Mouse (Mus musculus): Measurements from ENCODE around the gene Fn1.
A peak's percentile ranks its signal among the peaks of the same experiment; 100 is the strongest.

The Fn1 gene

DNA sequence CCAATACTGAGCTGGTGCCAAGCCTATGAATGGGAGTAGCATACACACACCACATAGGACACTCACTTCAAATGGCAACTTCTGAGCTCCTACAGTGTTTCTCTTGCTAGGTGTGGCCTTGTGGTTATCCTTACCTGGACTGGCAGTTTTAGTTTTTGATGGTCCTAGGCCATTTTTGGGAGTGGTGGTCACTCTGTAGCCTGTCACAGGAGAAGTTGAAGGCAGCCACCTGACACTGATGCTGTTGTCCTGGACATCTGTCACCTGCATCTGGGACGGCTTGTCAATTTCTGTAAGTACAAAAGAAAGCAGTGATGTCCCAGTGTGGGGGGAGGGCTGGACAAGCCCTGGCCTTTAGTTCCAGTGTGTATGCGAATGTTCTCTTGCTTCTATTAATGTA lies 47.2 kb downstream of the Fn1 start:
- DNase-seq (ENCODE audit: low read depth, low spot score), result no peak

DNA sequence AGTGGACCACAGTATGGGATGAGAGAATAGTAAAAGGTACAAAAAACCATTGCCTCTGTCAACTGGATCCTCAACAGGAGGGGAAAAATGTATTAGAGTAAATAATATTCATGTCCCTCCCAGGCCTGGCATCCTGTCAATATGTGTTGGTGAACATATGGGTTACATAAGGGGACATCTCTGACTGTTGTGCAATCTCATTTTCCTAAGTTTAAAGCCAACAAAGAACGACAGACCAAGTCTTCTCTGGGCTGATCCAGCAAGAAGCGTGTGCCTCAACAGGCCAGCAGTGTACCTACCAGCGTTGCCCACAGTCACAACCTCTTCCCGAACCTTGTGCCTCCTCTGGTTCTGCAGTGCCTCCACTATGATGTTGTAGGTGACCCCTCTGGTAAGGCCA lies 57.6 kb downstream of the Fn1 start:
- no peak for DNase-seq (ENCODE audit: low read depth, low spot score)

DNA sequence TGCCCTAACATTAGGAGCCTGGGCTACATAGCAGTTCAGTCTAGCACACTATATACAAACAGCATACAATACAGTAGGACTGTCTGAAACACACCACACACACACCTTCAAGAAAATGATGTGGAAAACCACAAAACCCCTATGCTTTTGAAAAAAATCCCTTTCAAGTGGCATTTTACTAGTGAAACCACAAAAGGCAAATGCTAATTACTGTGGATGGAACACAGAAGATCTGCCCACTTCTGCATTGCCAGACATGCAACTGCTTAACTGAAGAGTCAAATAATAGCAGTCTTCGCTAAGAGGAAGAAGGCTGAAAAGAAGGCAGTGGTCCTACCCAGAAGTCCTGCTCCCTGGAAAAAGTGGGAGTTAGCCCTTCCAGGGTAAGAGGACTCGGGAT lies 58.7 kb downstream of the Fn1 start:
- no peak for DNase-seq (ENCODE audit: low read depth, low spot score)

DNA sequence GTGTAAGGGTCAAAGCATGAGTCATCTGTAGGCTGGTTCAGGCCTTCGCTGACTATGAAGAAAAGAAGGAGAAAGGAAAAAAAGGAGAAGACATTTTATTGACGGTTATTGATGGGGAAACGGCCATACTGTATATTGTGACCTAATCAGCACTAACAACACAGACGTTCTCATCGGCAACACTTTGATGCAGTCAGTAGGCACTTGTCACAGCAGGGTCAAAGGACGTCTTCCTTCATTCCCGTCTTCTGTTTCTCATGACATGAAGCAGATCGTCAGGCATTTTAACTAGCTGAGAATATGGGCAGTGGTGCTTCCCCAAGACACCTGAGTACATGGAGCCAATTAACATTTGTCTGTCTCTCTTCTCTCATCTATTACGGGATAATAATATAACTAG lies 59.8 kb downstream of the Fn1 start:
- DNase-seq (ENCODE audit: low read depth, low spot score), result no peak

DNA sequence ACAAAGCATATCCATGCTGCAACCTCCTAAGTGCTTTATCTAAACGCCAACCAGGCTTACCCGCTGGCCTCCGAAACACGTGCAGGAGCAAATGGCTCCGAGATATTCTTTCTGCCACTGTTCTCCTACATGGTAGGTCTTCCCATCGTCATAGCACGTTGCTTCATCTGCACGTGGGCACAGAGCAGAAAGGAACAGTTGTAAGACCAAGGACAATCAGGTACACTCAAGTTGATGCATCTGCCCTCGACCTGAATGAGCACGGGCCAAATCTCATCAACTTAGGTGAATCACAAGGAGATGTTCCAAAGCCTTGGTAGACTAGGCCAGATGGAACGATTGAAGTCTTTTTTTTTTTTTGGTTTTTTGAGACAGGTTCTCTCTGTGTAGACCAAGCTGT lies 63.0 kb downstream of the Fn1 start:
- no peak for DNase-seq (ENCODE audit: low read depth, low spot score)

DNA sequence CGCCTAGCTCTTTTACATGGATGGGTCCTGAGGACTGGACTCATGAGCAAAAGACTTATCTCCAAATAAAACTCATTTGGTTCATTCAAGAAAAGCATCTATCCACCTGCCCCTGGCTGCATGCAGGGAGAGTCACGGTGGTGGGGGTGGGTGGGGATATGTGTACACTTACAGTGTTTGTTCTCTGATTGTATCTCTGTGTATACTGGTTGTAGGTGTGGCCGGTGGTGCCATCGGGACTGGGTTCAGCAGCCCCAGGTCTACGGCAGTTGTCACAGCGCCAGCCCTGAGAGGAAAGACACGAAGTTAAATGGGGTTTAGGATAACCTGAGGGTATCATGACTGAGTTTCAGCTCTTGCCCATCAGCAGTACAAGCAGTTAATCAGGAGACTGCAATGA lies 66.3 kb downstream of the Fn1 start:
- no peak for DNase-seq (ENCODE audit: low read depth, low spot score)

DNA sequence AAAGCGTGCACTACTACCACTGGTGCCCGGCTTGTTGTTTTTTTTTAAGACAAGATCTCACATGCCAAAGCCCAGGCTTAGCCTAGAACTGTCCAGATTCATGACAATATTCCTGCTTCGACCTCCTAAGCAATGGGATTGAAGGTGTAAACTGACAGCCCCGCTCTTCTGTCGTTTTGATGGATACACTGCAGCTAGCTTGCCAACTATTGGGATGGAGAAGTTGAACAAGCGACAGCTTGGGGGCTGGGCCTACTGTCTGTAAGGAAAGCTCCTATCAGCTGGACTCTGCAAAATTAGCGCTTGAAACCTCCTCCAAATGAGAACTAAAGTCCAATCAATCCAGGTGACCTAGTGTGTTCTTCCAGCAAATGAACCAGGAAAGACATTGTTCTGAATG lies 69.1 kb downstream of the Fn1 start:
- DNase-seq (ENCODE audit: low read depth, low spot score), result no peak

DNA sequence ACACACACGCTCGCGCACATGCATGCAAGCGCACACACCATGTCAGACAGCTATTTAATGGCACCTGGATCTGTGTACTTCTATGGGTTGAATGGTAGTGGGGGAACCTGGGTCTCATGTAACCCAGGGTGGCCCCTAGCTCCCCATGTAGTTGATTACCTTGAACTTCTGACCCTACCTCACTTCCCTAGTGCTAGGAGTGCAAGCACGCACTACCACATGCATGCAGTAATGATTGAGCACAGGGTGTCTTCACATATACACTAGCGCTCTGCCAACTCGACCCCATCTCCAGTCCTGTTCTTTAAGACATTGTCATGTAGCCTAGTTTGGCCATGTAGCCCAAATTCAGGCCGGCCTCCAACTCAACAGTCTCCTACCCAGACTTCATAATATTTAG lies 69.7 kb downstream of the Fn1 start:
- DNase-seq (ENCODE audit: low read depth, low spot score), result no peak

DNA sequence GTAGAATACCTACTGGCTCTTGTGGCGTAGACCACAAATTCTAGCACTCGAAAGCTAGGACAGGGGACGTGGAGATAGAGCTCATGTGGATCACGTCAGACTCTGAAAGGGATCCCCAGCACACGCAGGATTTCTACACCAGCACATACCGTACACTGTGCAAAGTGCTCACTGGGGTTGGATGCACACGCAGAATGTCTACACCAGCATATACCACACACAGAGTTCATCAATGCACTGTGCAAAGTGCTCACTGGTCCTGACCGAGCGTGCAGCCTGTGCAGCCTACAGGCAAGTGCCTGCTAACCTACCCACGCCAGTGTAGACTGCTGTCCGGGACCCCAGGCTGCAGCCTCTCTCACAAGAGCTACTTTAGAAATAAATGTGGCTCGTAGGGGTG lies 72.6 kb downstream of the Fn1 start:
- no peak for DNase-seq (ENCODE audit: low read depth, low spot score)

DNA sequence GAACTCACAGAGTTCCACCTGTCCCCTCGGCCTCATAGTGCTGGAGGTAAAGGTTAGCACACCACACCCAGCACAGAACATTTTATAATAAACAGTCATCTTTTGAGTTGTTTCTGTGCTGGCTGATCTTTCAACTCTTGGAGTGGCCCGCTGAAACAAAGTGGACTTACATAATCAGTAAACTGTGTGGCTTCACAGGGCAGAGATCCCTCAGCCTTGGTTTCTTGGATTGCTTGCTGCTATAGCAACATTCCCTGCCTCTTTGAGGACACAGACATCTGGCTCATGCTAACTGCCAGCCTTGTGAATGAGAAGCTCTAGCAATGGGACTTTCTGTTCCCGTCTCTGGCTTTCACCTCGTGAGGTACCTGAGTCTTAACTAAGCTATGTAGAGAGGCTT lies 73.5 kb downstream of the Fn1 start:
- DNase-seq (ENCODE audit: low read depth, low spot score), result no peak

DNA sequence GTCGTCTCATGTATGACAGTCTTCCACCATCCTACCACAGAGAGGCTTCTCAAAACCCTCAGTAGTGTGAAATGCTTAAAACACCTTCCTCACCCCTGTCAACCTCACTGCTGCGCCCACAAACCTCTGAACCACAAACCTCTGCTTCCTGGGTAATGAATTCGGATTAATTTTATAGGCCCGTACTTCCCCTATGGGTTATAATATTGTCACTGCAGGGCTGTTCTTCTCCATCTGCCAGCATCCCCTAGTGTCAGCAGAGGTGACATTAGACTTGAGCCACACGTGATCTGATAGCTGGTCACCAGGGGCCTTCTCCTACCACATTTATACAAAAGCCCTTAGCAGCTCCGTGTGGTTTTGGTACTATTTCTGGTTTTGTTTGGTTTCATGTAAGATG lies 76.2 kb downstream of the Fn1 start:
- no peak for DNase-seq (ENCODE audit: low read depth, low spot score)

DNA sequence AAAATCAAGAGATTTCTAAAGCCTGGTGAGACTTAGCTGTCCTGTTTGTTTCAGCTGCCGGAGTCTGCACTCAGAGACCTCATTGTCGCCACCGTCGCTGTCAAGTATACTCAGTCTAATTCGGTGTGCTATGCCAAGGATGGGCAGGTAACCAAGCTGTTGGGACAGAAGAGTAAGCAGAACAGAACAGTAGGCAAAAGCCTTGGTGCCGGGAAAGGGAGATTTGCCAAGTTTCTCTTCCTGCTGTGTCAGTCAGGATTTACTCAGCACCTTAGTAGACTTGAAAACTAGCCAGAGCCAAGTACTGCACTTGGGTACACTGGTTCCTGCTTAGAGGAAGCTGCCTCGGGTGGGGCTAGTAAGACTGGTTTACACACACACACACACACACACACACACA lies 77.0 kb downstream of the Fn1 start:
- no peak for DNase-seq (ENCODE audit: low read depth, low spot score)

DNA sequence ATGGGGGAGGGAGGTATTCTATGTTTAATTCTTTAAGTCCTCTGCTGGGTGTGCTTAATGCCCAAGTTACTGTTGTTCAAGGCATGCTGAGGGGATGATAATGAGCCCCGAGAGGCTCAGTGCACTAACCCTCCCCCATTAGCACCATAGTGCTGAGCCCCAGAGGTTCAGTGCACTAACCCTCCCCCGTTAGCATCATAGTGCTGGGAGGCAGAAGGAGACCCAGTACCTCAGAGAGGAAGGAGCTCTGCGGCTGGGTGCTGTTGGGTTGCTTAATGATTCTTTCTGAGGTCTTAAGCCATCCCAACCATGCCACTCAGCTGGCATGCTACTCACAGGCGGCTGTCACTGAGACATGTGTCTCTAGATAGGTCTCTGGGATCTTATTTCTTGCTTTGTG lies 82.9 kb downstream of the Fn1 start:
- DNase-seq (ENCODE audit: low read depth, low spot score), result no peak

DNA sequence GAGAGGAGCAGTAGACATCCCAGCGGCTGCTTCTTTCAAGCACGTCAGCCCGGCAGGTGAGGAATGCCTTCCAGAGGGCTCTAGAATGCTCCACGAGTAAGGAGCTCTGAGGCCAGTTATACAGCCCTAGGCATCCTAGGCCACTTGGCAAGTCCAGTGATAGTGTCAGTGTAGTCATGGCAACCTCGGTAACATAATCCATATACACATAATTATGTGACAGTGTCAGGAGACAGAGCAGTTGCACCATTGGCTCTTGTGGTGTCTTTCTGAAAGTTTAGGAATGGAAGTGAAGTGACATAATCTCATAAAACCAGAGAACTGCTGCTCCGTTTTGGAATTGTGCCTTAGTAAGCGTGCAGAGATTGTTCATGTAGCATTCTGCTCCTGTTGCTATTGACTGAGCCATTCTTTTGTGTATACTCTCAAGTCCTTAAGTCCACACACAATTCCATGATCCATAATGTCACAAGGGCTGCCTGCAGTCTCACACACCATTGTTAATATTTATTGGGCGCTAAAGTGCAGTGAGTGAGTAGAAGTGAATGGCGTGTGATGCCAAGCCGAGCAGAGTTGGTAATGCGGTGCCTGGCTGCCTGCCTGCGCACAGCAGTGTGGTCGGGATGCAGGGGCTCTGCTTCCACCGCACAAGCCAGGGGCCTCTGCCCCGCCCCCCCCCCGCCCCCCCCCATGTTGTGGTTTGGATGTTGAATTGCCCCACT lies 85.0 kb downstream of the Fn1 start:
- DNase-seq (ENCODE audit: low read depth, low spot score), result no peak

DNA sequence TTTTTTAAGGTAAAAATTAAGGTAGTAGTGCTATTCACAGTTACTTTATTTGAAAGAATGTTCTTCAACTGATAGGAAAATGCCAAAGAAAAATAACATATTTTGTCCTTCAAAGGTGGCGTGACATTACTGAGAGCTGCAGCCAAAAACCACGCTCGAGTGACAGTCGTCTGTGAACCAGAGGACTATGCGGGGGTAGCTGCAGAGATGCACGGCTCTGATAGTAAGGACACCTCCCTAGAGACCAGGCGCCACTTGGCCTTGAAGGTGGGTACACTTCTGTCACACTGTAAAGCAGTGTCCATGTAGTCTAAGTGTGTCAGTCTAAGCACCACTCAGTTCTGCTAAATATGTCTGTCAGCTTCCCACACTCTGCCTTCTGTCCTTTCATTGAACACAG lies 88.7 kb downstream of the Fn1 start:
- DNase-seq (ENCODE audit: low read depth, low spot score), result no peak

DNA sequence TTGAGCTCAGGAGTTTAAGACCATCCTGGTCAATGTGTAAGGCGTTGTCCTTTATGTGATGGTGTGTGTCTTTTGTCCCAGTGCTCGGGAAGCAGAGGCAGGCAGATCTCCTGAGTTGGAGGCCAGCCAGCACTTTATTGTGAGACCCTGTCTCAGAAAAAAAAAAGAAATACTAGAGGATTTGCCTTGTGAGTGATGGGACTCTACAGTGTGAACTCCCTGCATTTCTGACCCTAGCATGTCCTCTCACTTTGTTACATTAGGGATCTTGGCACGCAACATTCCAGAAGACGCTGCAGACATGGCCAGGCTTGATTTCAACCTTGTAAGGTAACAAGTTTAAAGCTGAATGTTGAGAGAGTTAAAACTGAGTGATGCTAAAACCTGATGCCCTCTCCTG lies 92.4 kb downstream of the Fn1 start:
- no peak for DNase-seq (ENCODE audit: low read depth, low spot score)

DNA sequence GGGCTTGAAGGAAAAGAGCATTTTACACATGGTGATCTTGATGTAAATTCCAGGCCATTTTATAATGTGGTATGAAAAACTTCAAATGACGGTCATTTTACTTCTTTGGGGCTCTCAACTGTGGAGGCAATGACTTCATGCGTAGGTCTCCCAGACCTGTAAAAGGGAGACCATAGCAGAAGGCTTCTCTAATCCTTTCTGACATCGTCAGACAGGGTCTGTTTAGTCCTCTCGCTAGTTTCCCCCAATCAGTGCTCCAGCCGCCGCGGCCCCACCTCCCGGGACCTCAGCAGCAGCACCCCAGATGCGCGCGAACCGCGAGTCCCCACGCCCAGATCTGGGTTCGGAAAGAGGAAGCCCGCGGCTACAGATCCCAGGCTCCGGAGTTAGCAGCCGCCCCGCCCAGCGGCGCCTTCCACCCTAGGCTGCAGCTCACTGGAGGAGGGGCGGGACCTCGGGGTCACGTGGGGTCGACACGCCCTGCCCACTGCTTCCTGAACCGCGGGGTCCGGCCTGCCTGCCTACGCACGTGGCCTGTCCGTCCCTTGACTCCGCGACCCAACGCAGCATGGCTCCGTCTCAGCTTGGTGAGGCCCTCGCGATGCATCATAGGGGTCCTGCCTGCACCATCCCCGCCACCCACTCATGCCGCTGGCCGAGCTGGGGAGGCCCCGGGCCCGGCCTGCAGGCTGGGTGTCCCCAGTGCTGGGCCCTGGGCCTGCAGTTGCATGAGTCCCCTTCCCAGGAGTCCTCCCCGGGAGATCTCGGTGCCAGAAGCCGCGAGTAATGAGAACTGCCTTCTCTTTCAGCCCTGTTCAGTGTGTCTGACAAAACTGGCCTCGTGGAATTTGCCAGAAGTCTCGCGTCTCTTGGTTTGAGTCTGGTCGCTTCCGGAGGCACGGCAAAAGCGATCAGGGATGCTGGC lies 96.0 kb downstream of the Fn1 start, which contains the start of gene Atic:
Gene Atic, plus strand, starts transcription at position 463 of the 925 bp plus-strand sequence.
- DNase-seq (ENCODE audit: low read depth, low spot score), result peak; percentile 98

DNA sequence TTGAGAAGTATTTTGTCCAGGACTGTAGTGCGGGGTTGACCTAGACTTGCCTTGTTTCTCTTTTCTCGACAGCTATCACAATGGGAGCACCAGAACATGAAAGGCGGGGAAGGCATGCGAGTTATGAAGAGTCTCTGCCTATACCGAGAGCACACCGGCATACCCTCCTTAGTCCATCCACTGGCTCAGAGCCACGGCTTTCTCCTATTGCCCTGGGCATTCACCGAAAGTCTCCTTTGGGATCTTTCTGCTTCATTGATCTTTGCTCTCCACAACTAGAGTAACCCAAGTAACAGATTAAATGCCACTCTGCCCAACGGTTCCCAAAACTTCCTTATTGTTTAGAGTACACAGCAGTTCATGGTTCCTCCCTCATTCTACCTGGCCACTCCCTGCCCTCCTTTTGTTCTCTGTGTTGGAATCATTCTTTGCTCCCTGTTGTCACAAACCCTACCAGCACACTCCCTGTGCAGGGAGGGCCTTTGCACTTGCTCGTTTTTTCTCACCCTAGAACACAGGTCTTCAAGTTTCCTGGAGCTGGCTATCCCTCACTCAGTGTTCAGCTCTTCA lies 102.3 kb downstream of the Fn1 start:
- no peak for DNase-seq (ENCODE audit: low read depth, low spot score)

DNA sequence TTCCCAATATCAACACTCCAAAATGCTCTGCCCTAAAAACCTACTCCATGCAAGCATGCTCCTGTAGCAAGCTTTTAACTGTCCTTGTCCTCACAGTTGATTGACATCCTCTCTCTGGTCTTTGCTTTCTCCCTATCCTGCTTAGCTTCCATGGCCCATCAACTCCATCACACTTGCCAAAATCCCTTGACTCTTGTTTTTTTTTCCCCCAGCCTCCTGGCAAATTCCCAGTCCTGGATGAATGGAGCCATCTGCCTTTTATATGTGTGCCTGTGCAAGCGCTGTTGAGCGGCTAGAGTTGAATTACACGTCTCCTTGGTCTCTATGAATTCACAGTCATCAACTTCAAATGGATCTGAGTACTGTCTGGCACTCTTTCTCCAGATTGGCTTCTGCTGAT lies 112.6 kb downstream of the Fn1 start:
- no peak for DNase-seq (ENCODE audit: low read depth, low spot score)

DNA sequence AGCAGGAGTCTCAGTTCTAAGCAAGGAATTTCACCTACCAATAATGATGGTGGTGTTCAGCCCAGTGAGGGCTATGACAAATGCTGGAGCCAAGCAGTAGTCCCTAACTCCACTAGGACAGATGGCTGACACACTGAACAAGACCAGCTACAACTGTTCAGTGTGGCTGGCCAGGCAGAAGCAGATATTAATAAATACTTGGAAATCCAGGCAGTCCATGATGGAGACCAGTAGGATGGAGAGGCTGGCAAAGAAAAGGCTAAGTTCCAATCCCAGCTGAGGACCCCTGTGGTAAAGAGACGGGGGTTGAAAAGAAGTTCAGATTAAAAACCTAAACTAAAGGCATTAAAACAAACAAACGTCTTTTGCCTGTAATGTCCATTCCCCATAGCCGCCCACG lies 113.4 kb downstream of the Fn1 start:
- no peak for DNase-seq (ENCODE audit: low read depth, low spot score)

Data from A20 (cell line).